Mouse (Mus musculus) erythroblast, embryonic 14.5 days (primary cell): Measurements from ENCODE around the gene Gfra1.

Source experiments
- GATA1 ChIP-seq: IDR thresholded peaks from 2 replicates; pipeline ENCODE4 v1.6.1; 2012; ENCODE audit warnings: low read length, inconsistent platforms, mixed read lengths
- TAL1 ChIP-seq: IDR thresholded peaks from 3 replicates; pipeline ENCODE4 v1.6.1; 2012; ENCODE audit warnings: low read length, inconsistent platforms, mixed read lengths

DNA sequence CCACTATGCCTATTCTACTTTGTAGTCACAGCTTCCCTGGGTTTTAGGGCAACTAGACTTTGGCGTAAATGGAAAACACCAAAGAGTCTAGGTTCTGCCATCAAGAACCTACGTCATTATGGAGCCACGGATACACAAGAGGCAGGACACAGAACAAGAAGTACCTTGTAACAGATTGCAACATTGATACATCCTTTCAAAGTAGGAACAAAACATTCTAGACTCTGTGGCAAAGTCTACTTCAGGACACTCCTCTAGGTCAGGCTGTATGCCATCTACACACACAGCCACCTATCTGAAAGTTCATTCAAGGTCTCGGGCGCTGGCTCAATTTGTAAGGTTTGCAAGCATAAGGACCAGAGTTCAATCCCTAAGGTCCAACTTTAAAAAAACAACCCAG, 81.1 kb downstream of the Gfra1 start:
- TF ChIP-seq GATA1 (no peak), TAL1 (no peak)
